Mouse (Mus musculus) embryonic fibroblast, embryonic 13.5 days (primary cell): ENCODE results near the gene Bdh1.

Source experiments
- CTCF ChIP-seq: IDR thresholded peaks from 2 replicates; pipeline ENCODE4 v1.5.1; 2011; ENCODE audit warnings: mild to moderate bottlenecking, control low read depth, low read length, moderate library complexity, borderline replicate concordance; ENCODE audit not compliant: insufficient read depth
- POLR2A ChIP-seq: IDR thresholded peaks from 2 replicates; pipeline ENCODE4 v1.6.1; 2011; ENCODE audit warnings: low read depth, mild to moderate bottlenecking, control low read depth, low read length, moderate library complexity

DNA sequence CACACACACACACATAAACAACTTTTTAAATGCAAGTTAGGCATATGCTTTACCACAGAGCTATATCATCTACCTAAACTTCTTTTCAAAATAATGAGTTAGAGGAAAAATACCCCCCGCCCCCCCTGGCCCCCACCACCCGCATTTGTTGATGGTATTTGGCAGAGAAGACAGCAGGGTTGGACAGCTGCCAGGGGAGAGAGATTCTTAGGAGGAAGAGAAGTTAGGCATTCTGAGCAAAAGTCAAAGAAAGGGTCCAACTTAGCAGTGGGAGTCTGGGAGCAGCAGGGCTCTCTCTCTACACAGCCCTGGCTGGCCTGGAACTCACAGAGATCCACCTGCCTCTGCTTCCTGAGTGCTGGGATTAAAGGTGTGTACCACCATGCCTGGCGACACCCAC lies 3.4 kb upstream of the Bdh1 start:
- TF ChIP-seq POLR2A (no peak), CTCF (no peak)
